Mouse (Mus musculus) cerebellum, adult 2 months (tissue): ENCODE results near the gene Ngdn.

ENCODE experiments used
- CTCF ChIP-seq: fragments of 200-500 bp; IDR thresholded peaks from 2 replicates; pipeline ENCODE4 v1.5.1; 2011; ENCODE audit warnings: low read depth, mild to moderate bottlenecking, control low read depth, low read length, moderate library complexity, borderline replicate concordance; ENCODE audit not compliant: insufficient read depth
- POLR2A ChIP-seq: fragments of 200-500 bp; IDR thresholded peaks from 2 replicates; pipeline ENCODE4 v1.6.1; 2011; ENCODE audit warnings: low read length, control low read depth, borderline replicate concordance; ENCODE audit not compliant: insufficient read depth

DNA sequence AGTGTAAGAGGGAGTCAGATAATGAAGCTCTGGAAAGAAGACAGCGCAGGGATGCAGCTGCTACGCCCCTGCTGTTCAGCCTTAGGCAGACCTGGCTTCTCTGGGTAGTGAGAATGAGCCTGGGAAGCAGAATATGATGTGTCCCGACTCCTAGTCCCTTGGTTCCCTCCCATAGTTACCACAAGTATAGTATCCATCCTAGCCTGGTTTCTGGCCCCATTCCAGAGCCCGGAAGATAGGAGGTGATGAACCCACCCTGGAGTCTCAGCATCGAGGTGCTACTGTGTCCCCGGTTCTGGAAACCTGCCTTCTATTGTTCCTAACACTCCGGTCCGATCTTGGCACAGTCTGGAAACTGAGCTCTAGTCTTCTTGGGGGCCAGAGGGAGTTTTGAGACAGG lies 6.8 kb upstream of the Ngdn start:
- TF ChIP-seq CTCF (no peak), POLR2A (no peak)
